Mouse (Mus musculus) skeletal muscle tissue, adult 2 months (tissue): ENCODE data around the gene Scube3.

Experiments
- DNase-seq: peaks from one replicate; pipeline ENCODE4 v3.0.0-alpha.2; 2012; ENCODE audit warnings: low read depth, low spot score

Scube3 gene

GRCm38 (mm10) chr17:28177540-28178046 is 35.7 kb downstream of the Scube3 start:
- peak; percentile 50 for DNase-seq

GRCm38 (mm10) chr17:28180331-28180730 is 38.4 kb downstream of the Scube3 start:
- no peak for DNase-seq

GRCm38 (mm10) chr17:28180783-28181544 is 39.0 kb downstream of the Scube3 start:
- DNase-seq, result no peak

GRCm38 (mm10) chr17:28184971-28185638 is 43.2 kb downstream of the Scube3 start:
- DNase-seq, result no peak

GRCm38 (mm10) chr17:28188313-28188712 is 46.4 kb downstream of the Scube3 start:
- DNase-seq, result no peak

GRCm38 (mm10) chr17:28192754-28193153 is 50.8 kb downstream of the Scube3 start:
- no peak for DNase-seq

GRCm38 (mm10) chr17:28193559-28193958 is 51.6 kb downstream of the Scube3 start:
- DNase-seq, result no peak

GRCm38 (mm10) chr17:28195033-28195432 is 53.1 kb downstream of the Scube3 start:
- DNase-seq, result no peak

GRCm38 (mm10) chr17:28197646-28198045 is 55.7 kb downstream of the Scube3 start:
- no peak for DNase-seq

GRCm38 (mm10) chr17:28201982-28202381 is 60.0 kb downstream of the Scube3 start:
- no peak for DNase-seq

GRCm38 (mm10) chr17:28204052-28204720 is 62.2 kb downstream of the Scube3 start:
- DNase-seq, result peak; percentile 44

- no peak for DNase-seq
Measured at GRCm38 (mm10) chr17:28205443-28205842, 63.5 kb downstream of the Scube3 start.

GRCm38 (mm10) chr17:28207092-28207491 is 65.2 kb downstream of the Scube3 start:
- DNase-seq, result no peak

- peak; percentile 87 for DNase-seq
Measured at GRCm38 (mm10) chr17:28207591-28208313, 65.8 kb downstream of the Scube3 start, which contains the start of gene Def6. Gene Def6, plus strand, starts transcription at chr17:28207778.

- no peak for DNase-seq
Measured at GRCm38 (mm10) chr17:28208314-28208612, 66.3 kb downstream of the Scube3 start.

GRCm38 (mm10) chr17:28209457-28210110 is 67.6 kb downstream of the Scube3 start:
- DNase-seq, result no peak

- no peak for DNase-seq
Measured at GRCm38 (mm10) chr17:28211921-28212341, 70.0 kb downstream of the Scube3 start.

- DNase-seq, result no peak
Measured at GRCm38 (mm10) chr17:28212391-28212790, 70.5 kb downstream of the Scube3 start.

- no peak for DNase-seq
Measured at GRCm38 (mm10) chr17:28213236-28213635, 71.3 kb downstream of the Scube3 start.

GRCm38 (mm10) chr17:28216791-28217190 is 74.8 kb downstream of the Scube3 start:
- no peak for DNase-seq
